Mouse (Mus musculus): ENCODE measurements around the gene Adss. TPM values are rescaled to one million over a fixed set of nuclear protein-coding genes. Genes with fewer than 3 reads are reported as not detected.

Gene Adss
- total RNA-seq, 2 experiments from 2014 or later, result 48.6 to 54.8 TPM

GRCm38 (mm10) chr1:177727883-177728525 is 68.3 kb downstream of the Adss start:
- no peak for DNase-seq

GRCm38 (mm10) chr1:177726870-177727269 is 69.4 kb downstream of the Adss start:
- DNase-seq, result no peak

- DNase-seq, result no peak
These were observed 72.5 kb downstream of the Adss start for GRCm38 (mm10) chr1:177723786-177724185.

- no peak for DNase-seq
These were observed 77.3 kb downstream of the Adss start for GRCm38 (mm10) chr1:177719029-177719427.

- no peak for DNase-seq
These were observed 77.8 kb downstream of the Adss start for GRCm38 (mm10) chr1:177718340-177719028.

GRCm38 (mm10) chr1:177717057-177717835 is 79.1 kb downstream of the Adss start:
- DNase-seq, result no peak

- no peak for DNase-seq
These were observed 79.9 kb downstream of the Adss start for GRCm38 (mm10) chr1:177716448-177716847.

GRCm38 (mm10) chr1:177714397-177715012 is 81.8 kb downstream of the Adss start:
- DNase-seq, result no peak

- no peak for DNase-seq
These were observed 82.5 kb downstream of the Adss start for GRCm38 (mm10) chr1:177713635-177714396.

Other genes starting within 250 kb of the Adss start
- gene 1700016C15Rik, start 66.7 kb downstream of the Adss start, total RNA-seq (2021), result not detected
- gene Catspere2, start 186.9 kb upstream of the Adss start, total RNA-seq (2021), result under 1 TPM; 0.27 to 0.91 TPM

Measured in adrenal gland, postnatal 10 days (tissue).